Mouse (Mus musculus): ENCODE measurements around the gene Kiz. TPM values are rescaled to one million over a fixed set of nuclear protein-coding genes. Genes with fewer than 3 reads are reported as not detected.
A peak's percentile ranks its signal among the peaks of the same experiment; 100 is the strongest.

Kiz gene
- polyA plus RNA-seq, 1 experiment from 2014 or later = 11.0 TPM

DNA sequence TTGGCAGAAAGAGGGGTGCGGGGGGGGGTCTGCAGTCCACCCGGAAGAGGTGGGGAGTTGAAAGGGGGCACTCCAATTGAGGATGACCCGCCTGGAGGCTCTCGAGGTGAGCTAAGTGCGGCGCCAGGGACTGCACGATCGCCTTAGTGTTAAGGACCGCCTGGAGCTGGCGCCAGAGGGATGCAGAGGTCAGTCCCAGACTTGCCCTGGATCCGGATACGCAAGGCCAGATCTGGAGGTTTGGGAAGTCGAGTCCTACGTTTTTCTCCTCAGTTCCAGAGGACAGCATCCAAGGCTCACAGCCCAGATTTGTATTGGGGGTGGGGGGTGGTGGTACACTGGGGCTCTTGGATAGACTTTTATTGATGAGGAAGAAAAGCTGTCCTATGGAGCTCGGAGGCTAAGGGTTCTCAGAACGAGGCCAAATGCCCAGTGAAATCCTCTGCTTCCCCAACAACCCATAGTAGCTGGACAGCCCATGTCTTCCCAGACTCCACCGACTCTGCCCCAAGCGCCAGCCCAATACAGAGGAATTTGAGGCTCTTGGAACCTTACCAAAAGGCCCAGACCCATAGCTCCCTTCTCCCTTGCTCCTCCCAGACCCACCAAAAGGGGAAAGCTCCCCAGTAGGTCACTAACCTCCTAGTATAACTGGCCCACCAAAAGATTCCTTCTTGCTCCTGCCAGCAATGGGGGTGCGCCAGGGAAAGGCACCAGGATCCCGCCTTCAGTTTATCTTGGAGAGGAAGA, 20.2 kb upstream of the Kiz start:
- peaks cover 5% of the 10 kb centered on the region; the same call in 1 of the 2 replicates for H3K4me1 ChIP-seq (replicated peaks)
- no peak overlapping the region for H3K9ac ChIP-seq
- DNase-seq (no peak), ATAC-seq (ENCODE audit: low read depth) (no peak)
- H3K4me2 ChIP-seq = peak overlapping the region; percentile 23; the same call in 1 of the 2 replicates
- WGBS (ENCODE audit: insufficient replicate concordance) = 5% methylated on average over 20 of the region's 20 CpGs
- H3K4me3 ChIP-seq (replicated peaks) = no peak overlapping the region
- H3K27me3 ChIP-seq = peaks cover 92% of the 10 kb centered on the region
- no peaks in the 10 kb centered on the region for H3K9me3 ChIP-seq (replicated peaks)
- H3K27ac ChIP-seq = no peak overlapping the region
- H3K36me3 ChIP-seq = no peaks in the 10 kb centered on the region

DNA sequence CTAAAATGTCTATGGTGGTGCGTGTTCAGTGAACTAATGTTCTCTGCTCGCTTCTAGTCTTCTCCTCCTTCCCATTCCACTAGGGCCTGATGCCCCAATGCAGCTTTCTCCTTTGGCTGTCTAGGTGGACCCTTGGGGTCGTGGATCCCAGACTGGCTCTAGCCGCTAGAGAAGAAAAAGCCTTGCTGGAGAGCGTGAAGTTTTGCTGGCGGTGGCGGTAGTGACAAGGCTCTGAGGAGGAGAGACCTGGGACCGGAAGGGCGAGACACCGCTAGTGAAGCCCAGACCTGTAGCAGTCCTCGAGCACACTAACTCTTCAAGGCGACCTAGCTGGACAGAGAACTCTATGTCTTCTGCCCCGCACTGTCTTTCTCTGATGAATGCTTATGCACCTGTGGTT, 19.4 kb upstream of the Kiz start:
- Histone ChIP-seq H3K27me3 (peaks cover 96% of the 10 kb centered on the region), H3K4me3 (replicated peaks) (no peak overlapping the region), H3K27ac (no peak overlapping the region), H3K9me3 (replicated peaks) (no peaks in the 10 kb centered on the region), H3K9ac (no peak overlapping the region), H3K4me2 (no peak overlapping the region), H3K36me3 (no peaks in the 10 kb centered on the region), H3K4me1 (replicated peaks) (peaks cover 5% of the 10 kb centered on the region; the same call in 1 of the 2 replicates)
- no peak for ATAC-seq (ENCODE audit: low read depth)
- no peak for DNase-seq
- WGBS (ENCODE audit: insufficient replicate concordance) = 3% methylated on average over 13 of the region's 13 CpGs

DNA sequence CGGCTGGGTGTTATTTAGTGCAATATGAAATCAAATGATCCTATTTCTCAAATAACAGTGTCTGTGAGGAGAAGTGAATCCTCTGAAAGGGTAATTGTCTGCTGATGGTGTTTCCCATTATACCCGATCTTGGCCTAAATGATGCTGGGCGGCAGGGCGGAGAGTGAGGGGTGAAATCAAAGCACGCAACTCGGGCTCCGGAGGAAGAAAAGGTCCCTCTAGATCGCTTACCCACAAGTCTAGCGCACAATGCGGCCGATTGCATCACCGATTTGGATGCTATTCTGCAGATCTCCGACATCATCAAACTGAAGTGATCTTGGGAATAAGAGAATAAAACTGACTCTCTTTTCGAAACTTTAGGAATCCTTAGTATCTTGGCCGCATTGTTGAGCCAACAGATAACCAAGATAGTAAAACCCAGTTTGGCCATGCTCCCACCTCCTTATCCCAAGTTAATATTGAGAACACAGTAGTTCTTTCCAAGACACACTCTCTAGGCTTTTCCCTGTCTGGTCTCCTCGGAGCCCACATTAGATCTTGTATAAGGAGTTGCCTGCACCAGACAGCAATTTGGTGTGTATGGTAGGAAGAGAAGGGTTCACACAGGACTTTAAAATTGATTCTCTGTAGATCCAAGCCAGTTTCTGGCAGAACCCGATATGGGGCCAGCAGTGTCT, 18.7 kb upstream of the Kiz start:
- 7% methylated on average over 17 of the region's 17 CpGs for WGBS (ENCODE audit: insufficient replicate concordance)
- ATAC-seq (ENCODE audit: low read depth) (no peak), DNase-seq (no peak)
- peaks cover 100% of the 10 kb centered on the region for H3K27me3 ChIP-seq
- no peak overlapping the region for H3K9ac ChIP-seq
- H3K9me3 ChIP-seq (replicated peaks) = no peaks in the 10 kb centered on the region
- H3K4me2 ChIP-seq = no peak overlapping the region
- no peak overlapping the region for H3K4me3 ChIP-seq (replicated peaks)
- no peak overlapping the region for H3K27ac ChIP-seq
- peaks cover 5% of the 10 kb centered on the region; the same call in 1 of the 2 replicates for H3K4me1 ChIP-seq (replicated peaks)
- no peaks in the 10 kb centered on the region for H3K36me3 ChIP-seq

DNA sequence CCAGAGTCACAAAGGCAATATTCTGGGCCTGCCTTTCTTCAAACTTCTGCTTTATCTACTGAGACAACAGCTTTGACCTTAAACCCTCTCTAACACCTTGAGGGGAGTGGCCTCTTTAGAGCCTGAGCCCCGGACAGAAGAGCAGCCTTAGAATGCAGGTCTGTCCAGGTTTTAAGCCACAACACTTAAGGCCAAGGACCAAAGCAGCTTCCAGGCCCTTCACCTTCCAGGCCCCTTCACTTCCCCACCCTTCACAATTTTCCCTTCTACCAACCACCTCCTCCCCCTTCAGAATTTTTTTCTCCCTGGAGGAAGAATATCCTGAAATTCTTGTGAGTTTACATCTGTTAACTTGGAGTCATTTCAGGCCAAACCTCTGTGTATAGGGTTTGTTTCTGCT, 18.0 kb upstream of the Kiz start:
- ATAC-seq (ENCODE audit: low read depth) = no peak
- DNase-seq = no peak
- H3K27me3 ChIP-seq = peaks cover 99% of the 10 kb centered on the region
- no peak overlapping the region for H3K9ac ChIP-seq
- no peak overlapping the region for H3K4me2 ChIP-seq
- H3K9me3 ChIP-seq (replicated peaks) = no peaks in the 10 kb centered on the region
- H3K4me3 ChIP-seq (replicated peaks) = no peak overlapping the region
- 0% methylated on average over 1 of the region's 1 CpGs for WGBS (ENCODE audit: insufficient replicate concordance)
- peaks cover 5% of the 10 kb centered on the region; the same call in 1 of the 2 replicates for H3K4me1 ChIP-seq (replicated peaks)
- no peaks in the 10 kb centered on the region for H3K36me3 ChIP-seq
- H3K27ac ChIP-seq = no peak overlapping the region

DNA sequence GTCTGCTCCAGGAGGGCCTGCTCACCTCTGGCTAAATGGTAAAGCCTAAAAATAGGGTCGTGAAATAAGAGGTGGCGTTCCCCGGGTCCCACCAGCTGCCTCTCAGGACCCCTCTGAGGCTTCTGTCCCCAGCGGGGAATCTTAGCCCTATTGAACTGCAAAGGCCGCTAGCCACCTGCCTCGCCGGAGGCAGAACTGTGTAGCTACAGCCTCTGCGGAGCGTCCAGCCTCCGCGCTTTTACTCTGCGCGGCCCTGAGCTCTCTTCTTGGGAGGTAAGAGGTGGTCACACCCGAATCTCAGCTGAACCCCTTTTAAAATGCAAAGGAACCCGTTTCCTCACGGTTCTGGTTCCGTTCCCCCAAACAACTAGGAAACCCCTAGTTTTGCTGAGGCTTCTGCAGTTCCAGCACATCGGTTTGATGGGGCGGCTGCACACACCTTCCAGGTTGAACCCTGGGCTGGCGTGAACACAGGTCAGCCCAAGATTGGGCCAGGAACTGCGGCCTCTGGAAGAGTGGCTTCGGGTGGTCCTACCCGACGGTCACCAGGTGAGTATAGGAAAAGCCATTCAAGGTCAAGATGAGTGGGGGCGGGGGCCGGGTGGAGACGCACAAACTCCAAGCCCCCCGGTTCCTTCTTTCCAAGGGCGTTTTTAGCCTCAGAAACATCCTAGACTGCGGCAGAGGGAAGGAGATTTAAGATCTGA, 16.9 kb upstream of the Kiz start:
- H3K9ac ChIP-seq = no peak overlapping the region
- H3K4me3 ChIP-seq (replicated peaks) = no peak overlapping the region
- no peak overlapping the region for H3K4me2 ChIP-seq
- 5% methylated on average over 30 of the region's 30 CpGs for WGBS (ENCODE audit: insufficient replicate concordance)
- peaks cover 5% of the 10 kb centered on the region; the same call in 1 of the 2 replicates for H3K4me1 ChIP-seq (replicated peaks)
- no peak overlapping the region for H3K27ac ChIP-seq
- ATAC-seq (ENCODE audit: low read depth) (no peak), DNase-seq (no peak)
- H3K27me3 ChIP-seq = peaks cover 92% of the 10 kb centered on the region
- no peaks in the 10 kb centered on the region for H3K9me3 ChIP-seq (replicated peaks)
- no peaks in the 10 kb centered on the region for H3K36me3 ChIP-seq

DNA sequence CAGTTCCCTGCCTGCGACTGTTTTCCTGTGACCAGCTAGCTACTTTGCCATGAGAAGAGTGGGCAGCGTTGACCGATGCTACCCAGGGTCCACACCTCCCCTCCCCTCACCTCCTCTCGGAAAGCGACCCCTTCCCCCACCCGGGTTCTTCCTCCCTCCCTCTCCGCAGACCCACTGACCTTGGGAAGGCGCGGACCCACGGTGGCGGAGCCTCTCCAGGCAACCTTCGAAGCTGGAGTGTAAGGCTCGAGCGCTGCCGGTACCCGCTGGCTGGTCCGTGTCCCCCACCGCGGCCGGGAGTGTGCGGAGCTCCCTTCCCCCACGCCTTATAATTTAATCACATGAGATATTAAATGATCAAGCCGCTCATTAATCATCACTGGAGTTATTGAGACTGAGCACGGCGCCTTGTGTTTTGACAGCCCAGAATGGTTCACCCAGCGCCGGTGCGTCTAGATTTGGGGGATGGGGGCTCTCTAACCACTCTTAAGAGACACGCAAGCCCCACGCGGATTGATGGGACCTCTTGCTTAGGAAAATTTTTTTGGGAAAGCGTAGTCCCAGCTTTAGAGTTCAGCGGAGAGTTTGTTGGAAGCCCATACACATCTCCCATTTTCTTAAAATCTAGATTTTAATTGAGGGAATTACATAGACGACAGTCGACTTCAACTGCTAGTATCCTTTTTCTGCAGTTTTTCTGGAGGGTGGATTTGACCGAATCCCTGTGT, 16.2 kb upstream of the Kiz start:
- H3K4me2 ChIP-seq = no peak overlapping the region
- H3K9ac ChIP-seq = no peak overlapping the region
- DNase-seq (no peak), ATAC-seq (ENCODE audit: low read depth) (no peak)
- H3K27me3 ChIP-seq = peaks cover 84% of the 10 kb centered on the region
- peaks cover 5% of the 10 kb centered on the region; the same call in 1 of the 2 replicates for H3K4me1 ChIP-seq (replicated peaks)
- no peak overlapping the region for H3K4me3 ChIP-seq (replicated peaks)
- no peaks in the 10 kb centered on the region for H3K9me3 ChIP-seq (replicated peaks)
- no peaks in the 10 kb centered on the region for H3K36me3 ChIP-seq
- no peak overlapping the region for H3K27ac ChIP-seq
- 4% methylated on average over 36 of the region's 36 CpGs for WGBS (ENCODE audit: insufficient replicate concordance)

DNA sequence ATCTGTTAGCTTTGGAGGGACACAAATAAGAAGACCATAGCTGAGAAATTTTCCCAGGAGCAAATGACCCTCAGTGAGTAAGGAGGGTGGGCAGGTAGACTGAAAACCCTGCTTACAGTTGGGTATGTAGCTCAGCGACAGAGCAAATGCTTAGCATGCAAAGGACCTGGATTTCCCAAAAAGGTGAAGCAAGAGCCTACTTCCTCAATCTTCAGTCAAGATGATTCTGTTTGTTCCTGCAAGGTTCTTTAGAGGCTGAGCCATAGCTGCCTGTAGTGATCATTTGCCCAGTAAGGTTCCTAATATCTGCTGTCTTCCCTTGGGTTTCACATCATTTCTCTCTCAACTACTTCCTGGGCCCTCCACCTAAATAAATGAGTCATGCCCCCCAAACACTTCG, 7.8 kb upstream of the Kiz start:
- H3K27ac ChIP-seq = no peak overlapping the region
- no peaks in the 10 kb centered on the region for H3K9me3 ChIP-seq (replicated peaks)
- no peak overlapping the region for H3K4me2 ChIP-seq
- DNase-seq (no peak), ATAC-seq (ENCODE audit: low read depth) (no peak)
- 69% methylated on average over 2 of the region's 2 CpGs for WGBS (ENCODE audit: insufficient replicate concordance)
- H3K9ac ChIP-seq = no peak overlapping the region
- H3K36me3 ChIP-seq = no peaks in the 10 kb centered on the region
- no peaks in the 10 kb centered on the region for H3K4me1 ChIP-seq (replicated peaks)
- H3K4me3 ChIP-seq (replicated peaks) = no peak overlapping the region
- H3K27me3 ChIP-seq = peaks cover 1% of the 10 kb centered on the region; the same call in 1 of the 2 replicates

DNA sequence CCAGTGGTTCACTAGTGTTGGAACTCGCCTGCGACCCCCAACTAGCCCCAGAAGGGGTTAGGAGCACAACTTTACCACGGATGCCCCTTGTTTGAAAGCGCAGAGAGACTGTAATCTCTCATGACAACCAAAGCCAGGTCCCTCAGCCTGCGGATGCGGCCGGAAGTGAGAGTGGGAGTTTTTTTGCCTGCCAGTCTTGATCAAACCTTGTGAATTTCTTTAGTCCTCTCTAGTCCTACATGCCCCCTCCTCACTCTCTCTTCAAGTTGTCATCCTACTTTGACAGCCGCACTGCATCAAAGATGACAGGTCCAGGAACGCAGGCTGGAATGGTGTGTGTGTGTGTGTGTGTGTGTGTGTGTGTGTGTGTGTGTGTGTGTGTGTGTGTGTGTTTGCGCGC, 456 bp downstream of the Kiz start:
- Histone ChIP-seq H3K4me1 (replicated peaks) (peaks cover 12% of the 10 kb centered on the region), H3K27ac (peak overlapping the region; percentile 85), H3K4me3 (replicated peaks) (peak overlapping the region; percentile 88), H3K27me3 (no peaks in the 10 kb centered on the region), H3K4me2 (peak overlapping the region; percentile 92), H3K36me3 (no peaks in the 10 kb centered on the region), H3K9me3 (replicated peaks) (no peaks in the 10 kb centered on the region), H3K9ac (peak overlapping the region; percentile 88)
- DNase-seq = no peak
- WGBS (ENCODE audit: insufficient replicate concordance) = 6% methylated on average over 11 of the region's 11 CpGs
- ATAC-seq (ENCODE audit: low read depth) = peak; percentile 22

DNA sequence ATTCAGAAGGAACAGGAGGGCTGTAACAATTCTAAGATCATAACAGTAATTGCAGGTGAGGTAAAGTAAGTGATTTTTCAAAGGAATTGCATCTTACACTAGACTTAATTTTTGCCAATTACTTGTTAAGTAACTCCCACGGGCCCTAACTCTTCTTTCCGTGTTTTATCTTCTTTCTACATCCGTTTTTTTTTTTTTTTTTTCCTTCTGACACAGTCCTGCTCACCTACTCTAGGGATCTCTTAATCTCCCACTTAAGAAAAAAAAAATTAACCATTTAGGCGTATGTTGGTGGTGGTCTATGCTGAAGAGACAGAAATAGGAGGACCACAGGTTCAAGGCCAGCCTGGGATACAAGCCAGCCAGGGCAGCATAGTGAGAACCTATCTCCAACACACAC, 1.2 kb downstream of the Kiz start:
- Histone ChIP-seq H3K27ac (no peak overlapping the region), H3K4me2 (no peak overlapping the region), H3K4me1 (replicated peaks) (peaks cover 17% of the 10 kb centered on the region), H3K9me3 (replicated peaks) (no peaks in the 10 kb centered on the region), H3K9ac (no peak overlapping the region), H3K36me3 (no peaks in the 10 kb centered on the region), H3K27me3 (no peaks in the 10 kb centered on the region), H3K4me3 (replicated peaks) (no peak overlapping the region)
- 19% methylated on average over 4 of the region's 4 CpGs for WGBS (ENCODE audit: insufficient replicate concordance)
- ATAC-seq (ENCODE audit: low read depth) = no peak
- DNase-seq = no peak

DNA sequence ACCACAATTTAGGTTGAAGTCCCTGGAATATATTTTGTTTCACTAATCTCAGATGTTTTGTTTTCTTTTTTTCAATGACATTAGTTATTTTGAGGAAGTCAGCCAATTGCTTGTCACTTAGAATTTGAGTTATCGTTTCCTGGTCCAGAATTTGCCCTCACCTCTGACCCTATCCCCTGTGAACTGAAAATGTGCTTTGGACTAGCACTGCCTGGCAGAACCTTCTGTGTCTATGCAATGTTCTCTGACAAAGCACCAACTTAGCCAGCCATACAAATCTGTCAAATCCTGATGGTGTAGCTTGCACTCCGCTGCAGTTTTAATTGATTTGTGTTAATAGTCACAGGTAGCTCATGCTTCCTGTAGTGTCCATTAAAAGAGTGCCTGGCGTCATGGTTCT, 10.1 kb downstream of the Kiz start:
- Histone ChIP-seq H3K4me1 (replicated peaks) (peaks cover 7% of the 10 kb centered on the region), H3K27ac (no peak overlapping the region), H3K9me3 (replicated peaks) (no peaks in the 10 kb centered on the region), H3K36me3 (no peaks in the 10 kb centered on the region), H3K9ac (no peak overlapping the region), H3K4me2 (no peak overlapping the region), H3K4me3 (replicated peaks) (no peak overlapping the region), H3K27me3 (no peaks in the 10 kb centered on the region)
- 68% methylated on average over 3 of the region's 3 CpGs for WGBS (ENCODE audit: insufficient replicate concordance)
- ATAC-seq (ENCODE audit: low read depth) = no peak
- no peak for DNase-seq

Measured in liver, embryonic 13.5 days (tissue).